Mouse (Mus musculus): ENCODE results near the gene Ttll6.
"Not testable (repeated sequence)": the region's sequence is repeated elsewhere in the genome, so short reads cannot be mapped to it uniquely, and the experiment has no call there.

Ttll6 gene

DNA sequence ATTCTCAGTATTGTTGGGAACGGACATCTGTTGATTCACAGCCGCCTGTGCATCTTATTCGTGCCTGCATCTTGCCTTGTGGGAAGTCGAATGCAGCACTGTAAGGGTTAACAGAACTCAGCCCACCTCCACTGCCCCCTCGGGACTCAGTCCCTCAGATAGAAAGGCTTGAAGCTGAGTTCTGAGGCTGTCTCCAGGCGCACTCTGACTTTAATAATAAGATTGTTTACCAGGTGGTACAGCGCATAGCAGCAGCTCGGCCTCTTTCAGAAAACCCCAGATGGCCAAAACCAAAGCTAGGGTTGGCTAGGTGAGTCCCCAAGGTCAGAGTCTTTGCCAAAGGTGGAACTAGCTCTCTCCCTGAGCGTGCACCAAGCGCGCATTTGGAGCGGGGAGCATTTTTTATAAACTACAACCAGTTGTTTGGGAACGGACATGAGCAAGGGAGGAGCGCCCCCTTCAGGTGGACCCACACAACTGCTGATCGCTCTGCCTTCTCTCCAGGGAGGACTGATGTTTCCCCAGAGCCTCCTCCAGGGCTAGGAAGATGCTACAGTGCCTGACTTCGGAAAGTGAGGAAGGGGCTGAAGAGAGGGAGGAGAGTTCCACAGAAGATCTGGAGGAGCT lies at the start of gene Ttll6:
Ttll6 (plus strand) TSS at position 548 of the 627 bp plus-strand sequence.
- DNase-seq (ENCODE audit: low spot score in 2 of 2), result peak in 1 of 2 experiments; percentile 44

DNA sequence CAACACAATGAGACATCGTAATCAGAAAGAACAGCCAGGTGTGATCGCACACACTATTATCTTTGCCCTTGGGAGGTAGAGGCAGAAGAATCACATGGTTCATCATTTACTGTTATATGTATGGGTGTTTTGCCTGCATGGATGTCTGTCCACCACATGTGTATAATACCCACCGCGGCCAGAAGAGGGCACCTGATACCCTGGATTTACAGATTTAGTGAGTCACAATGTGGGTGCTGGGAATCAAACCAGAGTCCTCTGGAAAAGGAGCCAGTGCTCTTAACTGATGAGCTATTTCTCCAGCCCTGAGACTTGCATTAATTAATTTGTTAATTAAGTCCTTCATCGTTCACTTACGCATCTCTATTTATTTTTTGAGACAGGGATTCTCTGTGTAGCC lies 45.6 kb upstream of the Ttll6 start:
- no peak for DNase-seq (ENCODE audit: low spot score in 2 of 2)

DNA sequence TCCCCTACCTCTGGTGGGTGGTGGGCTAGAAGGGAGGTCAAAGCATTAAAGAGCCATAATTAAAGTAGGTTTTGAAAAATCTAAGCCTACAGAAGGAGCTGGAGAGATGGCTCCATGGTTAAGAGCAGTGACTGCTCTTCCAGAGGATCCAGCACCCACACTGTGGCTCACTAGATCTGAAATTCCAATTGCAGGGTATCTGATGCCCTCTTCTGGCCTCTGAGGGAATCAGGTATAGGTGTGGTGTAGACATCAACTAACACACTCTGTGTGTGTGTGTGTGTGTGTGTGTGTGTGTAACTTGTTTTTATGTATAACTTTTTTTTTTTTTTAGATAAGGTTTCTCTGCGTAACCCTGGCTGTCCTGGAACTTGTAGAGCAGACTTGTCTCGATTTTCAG lies 42.5 kb upstream of the Ttll6 start:
- DNase-seq (ENCODE audit: low spot score in 2 of 2), result no peak

DNA sequence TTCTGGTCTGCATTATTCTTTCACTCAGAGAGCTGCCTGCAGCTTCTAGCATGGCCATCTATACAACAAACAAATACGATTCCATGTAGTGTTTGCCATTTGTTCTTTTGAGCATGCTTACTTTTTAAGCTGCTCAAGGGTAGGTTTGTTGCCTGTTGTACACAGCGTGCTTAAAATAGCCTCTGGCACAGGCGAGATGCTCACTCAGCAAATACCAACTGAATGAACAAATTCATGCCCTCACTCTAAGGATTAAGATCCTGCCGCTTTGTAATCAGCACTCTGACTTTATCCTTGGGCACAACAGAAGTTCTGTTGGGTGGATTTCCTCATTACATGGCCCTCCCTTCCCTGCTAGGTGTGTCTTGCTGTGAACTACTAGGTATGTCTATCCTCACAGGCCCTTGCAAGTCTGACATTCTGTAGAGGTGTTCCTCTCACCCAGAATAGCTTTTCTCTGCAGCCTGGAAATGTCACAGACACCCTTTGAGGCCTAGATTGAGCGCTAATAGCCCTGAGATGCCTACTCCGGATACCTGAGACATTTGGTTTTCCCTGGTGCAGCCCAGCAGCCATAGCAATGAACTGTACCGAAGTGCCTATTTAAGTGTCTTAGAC lies 40.8 kb upstream of the Ttll6 start:
- DNase-seq (ENCODE audit: low spot score in 2 of 2), result no peak

DNA sequence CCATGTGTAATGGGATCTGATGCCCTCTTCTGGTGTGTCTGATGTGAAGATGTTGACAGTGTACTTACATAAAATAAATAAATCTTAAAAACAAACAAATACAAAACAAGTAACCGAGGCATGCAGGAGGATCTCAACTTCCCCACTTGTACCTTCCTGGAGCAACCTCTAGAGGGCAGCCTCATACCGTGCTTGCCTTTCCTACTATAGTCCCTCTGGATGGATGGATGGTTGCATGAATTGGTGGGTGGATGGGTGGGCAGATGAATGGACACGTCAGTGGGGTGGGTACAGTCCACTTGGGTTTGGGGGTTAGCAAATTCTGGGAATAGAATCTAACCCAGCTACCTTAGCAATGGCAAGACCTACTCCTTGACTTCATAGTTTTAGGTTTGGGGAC lies 40.2 kb upstream of the Ttll6 start:
- DNase-seq (ENCODE audit: low spot score in 2 of 2), result peak in 1 of 2 experiments; percentile 28

DNA sequence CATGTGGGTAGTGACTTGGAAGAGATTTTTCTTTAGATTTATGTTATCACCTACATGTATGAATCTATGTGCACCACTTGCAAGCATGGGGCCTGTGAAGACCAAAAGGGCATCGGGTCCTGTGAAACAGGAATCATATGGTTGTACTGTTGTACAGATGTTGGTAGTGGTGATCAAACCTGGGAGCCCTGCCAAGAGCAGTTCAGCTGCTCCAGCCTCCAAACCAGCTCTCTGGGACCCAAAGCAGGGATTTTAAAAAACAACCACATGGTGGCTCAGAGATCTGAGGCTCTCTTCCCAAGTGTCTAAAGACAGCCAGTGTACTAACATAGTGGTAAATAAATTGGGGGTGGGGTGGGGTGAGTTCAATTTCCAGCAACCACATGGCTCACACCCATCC lies 25.2 kb upstream of the Ttll6 start:
- no peak for DNase-seq (ENCODE audit: low spot score in 2 of 2)

DNA sequence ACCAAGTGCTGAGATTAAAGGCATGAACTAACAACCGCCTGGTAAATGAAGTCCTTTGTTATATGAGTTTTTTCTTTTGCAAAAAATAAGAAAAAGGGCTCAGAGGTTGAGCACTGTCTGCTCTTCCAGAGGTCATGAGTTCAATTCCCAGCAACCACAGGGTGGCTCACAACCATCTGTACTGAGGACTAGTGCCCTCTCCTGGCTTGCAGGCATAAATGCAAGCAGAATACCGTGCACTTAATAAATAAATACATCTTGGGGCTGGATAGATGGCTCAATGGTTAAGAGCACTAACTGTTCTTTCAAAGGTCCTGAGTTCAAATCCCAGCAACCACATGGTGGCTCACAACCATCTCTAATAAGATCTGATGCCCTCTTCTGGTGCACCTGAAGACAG lies 22.6 kb upstream of the Ttll6 start:
- DNase-seq (ENCODE audit: low spot score in 2 of 2), result not testable (repeated sequence)

DNA sequence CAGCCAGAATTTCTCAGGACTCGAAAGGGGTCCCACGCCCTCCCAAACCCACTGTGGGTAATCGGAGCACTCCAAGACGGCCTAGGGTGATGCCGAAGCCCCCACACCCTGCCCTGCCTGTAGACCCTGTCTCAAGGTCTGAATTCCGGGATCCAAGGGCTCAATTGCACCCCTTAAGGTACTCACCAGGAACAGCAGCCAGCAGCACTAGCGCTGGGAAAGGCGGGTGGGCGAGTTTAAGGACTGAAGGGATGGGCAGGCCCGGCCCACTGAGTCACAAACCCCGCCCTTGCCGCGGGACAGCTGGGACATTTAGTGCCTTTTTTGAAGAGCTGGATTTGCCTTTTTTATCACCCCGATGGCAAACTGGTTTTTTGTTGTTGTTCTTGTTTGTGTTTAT lies 21.8 kb upstream of the Ttll6 start, which contains the start of gene Calcoco2:
Calcoco2 (minus strand) TSS at position 214 of the 400 bp plus-strand sequence.
- no peak for DNase-seq (ENCODE audit: low spot score in 2 of 2)

DNA sequence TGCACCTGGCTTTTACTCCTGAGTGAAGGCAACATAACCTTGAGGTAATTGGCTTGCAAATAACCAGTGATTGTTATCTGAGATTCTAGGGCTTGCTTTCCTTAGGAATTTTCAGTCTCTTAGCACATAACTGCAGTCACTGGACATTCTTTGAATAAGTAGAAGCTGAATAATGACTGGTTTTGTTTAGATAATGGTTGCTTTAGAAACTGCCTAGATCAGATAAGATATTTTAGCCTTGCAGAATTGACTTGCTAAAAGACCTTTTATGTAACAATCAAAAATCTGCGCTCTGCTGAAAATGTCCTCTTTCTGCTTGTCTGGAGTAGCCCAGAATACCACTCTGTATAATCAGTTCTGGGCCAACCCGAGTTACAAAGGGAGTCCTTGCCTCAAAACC lies 19.5 kb upstream of the Ttll6 start:
- no peak for DNase-seq (ENCODE audit: low spot score in 2 of 2)

DNA sequence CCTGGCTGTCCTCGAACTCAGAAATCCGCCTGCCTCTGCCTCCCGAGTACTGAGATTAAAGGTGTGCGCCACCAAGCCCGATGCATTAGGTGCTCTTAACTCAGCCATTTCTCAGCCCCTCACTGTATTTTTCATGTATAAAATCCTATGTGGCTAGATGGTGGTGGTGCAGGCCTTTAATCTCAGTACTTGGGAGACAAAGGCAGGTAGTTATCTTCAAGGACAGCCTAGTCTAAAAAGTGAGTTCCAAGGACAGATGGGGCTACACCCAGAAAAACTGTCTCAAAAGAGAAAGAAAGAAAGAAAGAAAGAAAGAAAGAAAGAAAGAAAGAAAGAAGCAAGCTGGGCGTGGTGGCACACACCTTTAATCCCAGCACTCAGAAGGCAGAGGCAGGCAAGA lies 18.2 kb upstream of the Ttll6 start:
- no peak for DNase-seq (ENCODE audit: low spot score in 2 of 2)

DNA sequence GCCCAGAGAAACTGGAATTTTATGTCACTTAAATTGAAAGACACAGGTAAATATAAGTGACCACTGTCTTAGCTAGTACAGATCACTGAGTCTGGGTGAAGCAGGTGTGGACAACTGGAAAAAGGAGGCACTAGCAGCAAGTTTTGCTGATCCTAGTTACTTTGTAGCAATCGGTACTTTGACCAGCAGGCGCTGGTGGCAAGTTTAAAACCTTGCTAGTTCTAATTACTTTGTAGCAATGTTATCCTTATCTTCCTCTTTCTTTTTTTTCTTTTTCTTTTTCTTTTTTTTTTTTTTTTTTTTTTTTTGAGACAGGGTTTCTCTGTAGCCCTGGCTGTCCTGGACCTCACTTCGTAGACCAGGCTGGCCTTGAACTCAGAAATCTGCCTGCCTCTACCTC lies 17.5 kb upstream of the Ttll6 start:
- no peak for DNase-seq (ENCODE audit: low spot score in 2 of 2)

DNA sequence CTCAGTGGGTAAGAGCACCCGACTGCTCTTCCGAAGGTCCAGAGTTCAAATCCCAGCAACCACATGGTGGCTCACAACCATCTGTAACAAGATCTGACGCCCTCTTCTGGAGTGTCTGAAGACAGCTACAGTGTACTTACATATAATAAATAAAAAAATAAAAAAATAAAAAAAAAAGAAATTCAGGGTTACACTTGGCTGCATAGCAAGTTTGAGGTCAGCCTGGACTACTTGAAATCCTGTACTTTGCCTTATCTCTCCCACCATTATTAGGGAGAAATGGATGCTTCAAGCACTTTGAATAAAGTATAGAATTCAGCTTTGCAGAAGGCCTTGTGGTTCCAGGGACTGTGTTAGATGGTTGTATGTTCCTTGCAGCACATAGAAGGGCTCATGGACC lies 16.7 kb upstream of the Ttll6 start:
- not testable (repeated sequence) for DNase-seq (ENCODE audit: low spot score in 2 of 2)

DNA sequence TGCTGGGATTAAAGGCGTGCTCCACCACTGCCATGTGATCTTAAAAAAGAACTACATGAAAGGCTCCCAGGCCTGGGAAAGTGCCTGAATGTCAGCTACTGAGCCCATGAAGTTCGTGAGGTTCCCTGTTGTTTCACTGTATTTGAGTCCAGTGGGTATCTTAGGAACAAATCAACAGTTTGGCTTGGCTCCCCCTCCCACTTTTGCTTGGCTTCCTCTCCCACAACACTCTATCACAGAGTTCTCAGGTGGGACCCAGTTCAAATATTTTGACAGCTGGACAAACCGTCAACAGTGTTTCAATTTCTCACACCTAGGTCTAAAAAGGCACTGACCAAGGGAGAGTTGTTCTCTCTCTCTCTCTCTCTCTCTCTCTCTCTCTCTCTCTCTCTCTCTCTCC lies 14.2 kb upstream of the Ttll6 start:
- no peak for DNase-seq (ENCODE audit: low spot score in 2 of 2)

DNA sequence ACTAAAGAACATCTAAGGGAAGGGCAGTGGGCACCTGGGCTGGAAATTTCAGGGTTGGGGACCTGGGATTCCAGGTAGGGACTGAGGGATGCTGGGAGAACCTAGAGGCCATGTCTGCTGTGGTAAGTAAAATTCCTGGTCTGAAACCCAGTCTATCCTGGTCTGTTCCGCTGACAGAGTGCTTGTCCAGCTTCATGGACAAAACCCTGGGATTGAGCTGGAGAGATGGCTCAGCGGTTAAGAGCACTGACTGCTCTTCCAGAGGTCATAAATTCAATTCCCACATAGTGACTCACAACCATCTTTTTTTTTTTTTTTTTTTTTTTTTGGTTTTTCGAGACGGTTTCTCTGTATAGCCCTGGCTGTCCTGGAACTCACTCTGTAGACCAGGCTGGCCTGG lies 10.8 kb upstream of the Ttll6 start:
- DNase-seq (ENCODE audit: low spot score in 2 of 2), result not testable (repeated sequence)

DNA sequence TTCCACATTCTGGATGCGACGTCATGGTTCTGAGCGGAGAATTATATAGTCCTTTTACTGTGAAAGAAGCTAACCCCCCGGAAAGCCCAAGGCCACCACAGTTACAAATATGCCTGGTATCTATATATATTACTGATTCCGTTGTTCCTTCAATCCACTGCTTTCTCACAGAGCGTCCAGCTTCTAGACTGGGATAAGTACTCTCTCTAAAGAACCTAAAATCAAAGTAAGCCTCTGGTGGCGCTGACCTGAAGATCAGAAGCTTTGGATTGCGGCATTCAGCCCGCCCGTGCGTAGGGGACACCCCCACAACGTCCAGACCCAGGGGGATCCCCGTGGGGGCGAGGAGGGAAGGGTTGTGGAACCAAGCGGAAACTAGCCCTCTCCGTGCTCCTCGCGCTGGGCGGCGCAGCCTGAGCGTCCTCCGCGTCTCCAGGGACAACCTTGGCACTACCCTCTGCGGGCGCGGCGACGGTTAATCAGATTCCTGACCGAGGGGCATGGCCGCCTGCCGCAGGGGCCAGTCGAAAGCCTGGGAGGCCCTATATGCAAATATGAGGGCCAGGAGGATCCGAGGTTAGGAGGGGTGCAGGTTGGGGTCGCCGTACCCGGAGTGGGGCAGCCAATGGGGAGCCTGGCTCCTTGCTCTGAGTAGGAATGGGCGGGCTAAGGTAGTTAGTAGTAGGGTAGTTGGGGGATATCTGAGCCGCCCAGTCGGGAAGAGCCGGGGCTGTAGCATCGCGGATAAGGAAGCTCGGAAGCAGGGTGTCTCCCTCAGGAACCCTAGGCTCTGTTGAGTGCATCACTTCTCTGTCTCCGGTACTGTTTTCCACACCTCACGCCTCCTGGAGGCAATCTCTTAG lies 9.3 kb upstream of the Ttll6 start:
- DNase-seq (ENCODE audit: low spot score in 2 of 2), result no peak

DNA sequence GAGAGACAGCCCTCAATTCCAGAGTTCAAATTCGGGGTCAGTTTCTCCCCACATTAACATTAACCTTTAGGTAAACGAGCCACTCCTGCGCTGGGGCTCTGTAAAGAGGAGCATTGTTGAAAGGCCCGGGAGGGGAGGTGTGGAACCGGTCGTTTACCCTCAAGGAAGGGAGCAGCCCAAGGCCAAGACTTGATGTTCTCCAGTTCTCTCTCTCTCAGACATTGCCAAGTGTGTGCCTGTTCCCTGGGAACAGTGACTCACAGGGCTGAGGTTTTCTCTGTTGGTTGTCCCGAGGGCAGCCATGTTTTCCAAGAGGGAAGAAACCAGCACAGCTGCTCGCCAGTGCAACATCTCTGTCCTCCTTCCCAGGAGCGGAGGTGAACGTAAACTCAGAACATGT lies 3.0 kb upstream of the Ttll6 start:
- no peak for DNase-seq (ENCODE audit: low spot score in 2 of 2)

DNA sequence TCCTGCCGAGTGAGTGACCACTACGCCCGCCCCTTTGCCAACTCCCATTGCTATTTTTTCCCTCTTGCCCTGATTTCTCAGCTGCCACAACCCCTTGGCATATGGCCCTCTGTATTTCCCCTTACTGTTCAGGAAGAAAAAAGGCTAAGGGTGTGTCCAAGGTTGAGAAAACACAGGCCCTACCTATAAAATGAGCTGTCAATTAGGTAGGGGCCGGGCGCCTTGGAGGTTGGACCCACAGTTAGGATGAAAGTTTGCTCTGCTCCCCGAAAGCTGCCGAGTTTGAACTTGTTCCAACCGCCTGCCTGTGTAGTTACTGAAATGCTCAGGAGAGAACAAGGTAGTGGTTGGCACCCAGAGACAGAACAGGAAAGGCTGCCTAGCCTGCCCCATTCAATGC lies 2.3 kb downstream of the Ttll6 start:
- no peak for DNase-seq (ENCODE audit: low spot score in 2 of 2)

DNA sequence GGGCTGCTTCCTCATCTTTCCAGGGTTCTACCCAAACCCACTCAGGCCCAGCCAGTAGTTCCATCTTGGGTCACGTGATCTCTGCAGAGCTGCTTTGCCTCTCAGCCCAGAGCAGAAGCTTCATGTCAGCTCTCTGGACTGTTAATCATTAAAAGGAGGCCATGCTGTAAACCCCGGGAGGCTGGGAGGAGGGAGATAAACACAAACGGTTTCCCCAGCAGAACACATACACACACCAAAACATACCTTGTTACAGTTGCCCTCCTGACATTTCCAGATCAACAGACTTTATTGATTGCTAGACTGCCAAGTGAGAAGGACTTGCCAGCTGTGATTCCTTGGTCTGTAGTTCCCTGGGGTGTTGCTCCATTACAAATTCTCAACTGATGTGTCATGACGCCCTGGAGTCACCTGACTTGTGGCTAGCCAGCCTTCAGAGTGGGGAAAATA lies 7.2 kb downstream of the Ttll6 start:
- no peak for DNase-seq (ENCODE audit: low spot score in 2 of 2)

DNA sequence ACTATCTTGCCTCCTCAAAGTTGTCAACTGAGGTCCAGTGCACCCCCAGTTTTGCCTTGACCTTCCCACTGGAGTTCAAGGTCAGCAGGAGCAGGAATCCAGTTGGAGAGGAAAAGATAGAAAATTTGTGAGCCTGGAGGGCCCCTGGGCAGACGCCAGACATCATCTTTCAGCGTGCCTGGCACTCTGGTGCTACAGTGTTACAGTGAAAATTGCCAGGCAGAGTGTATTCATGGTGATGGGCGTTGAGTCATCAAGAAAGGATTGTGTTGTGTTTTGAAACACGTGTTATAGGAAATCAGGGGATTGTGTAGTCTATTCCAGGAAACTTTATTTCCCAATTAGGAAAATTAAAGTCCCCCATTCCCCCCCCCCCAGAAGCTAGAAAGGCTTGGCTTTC lies 10.2 kb downstream of the Ttll6 start:
- no peak for DNase-seq (ENCODE audit: low spot score in 2 of 2)

DNA sequence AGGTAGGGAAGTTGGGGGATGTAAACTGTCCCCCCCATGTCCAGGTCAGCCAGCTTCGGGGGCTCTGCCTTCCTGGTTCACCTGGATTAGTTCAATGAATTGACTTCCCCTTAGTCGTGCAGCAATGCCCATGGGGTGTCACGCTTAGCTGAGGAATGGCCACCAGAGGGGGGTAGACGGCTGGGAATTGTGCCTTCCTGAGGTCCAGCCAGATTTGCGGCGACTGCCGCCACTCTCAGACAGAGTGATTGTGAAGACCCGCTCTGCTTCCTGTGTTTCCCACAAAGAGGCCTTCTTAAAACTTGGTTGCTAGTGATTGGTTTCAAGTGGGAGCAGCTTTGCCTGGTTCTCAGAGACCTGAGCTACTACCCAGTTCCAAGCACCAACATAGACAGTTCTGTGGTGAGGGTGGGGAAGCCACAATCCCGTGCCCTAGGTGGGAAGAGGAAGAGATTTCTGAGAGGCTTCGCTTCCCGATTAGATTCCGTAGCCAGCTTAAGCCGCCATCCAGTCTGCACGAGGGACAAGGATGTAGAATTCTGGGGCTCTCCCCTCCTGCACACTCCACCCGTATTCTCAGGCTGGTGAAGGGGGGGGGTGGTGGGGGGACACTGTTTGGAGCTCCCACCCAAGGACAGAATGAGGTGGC lies 12.2 kb downstream of the Ttll6 start:
- peak; percentile 14 to 53 for DNase-seq (ENCODE audit: low spot score in 2 of 2)

DNA sequence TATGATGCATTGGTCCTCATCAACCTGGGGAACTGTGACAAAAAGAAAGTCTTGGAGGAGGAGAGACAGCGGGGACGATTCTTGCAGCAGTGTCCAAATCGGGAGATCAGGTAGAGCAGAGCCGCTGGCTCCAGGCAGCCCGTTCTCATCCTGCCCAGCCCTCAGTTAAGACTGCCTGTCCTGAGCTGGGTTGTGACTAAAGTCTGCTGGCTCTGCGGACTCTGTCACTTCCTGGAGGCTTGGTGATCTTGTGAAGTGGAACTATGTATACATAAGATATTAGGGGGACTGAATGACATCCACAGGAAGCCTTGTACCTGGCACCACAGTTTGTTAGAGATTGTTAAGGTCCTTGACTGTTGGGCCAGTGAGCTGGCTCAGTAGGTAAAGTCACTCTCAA lies 13.9 kb downstream of the Ttll6 start:
- DNase-seq (ENCODE audit: low spot score in 2 of 2), result no peak

DNA sequence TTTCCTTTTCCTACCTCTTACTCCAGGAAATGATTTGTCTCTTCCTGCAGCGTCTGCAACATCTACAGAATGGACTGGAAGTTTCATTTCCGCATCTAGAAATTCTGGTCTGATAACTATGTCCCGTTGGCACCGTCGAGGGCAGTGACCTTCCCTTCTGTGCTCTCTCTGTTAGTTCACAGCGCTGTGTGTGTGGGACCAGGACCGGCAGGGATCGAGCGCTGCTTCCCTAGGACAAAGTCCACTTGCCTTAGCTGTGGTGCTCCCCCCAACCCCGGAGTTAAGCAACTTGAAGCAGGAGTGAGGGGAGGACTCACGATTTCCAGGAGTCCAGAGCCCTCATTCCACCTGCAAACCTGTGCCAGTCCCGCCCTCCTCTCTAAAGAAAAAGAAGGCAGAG lies 31.2 kb downstream of the Ttll6 start:
- DNase-seq (ENCODE audit: low spot score in 2 of 2), result no peak
